ENCODE assay signal across 17 mouse cellular contexts in the genomic region with DNA sequence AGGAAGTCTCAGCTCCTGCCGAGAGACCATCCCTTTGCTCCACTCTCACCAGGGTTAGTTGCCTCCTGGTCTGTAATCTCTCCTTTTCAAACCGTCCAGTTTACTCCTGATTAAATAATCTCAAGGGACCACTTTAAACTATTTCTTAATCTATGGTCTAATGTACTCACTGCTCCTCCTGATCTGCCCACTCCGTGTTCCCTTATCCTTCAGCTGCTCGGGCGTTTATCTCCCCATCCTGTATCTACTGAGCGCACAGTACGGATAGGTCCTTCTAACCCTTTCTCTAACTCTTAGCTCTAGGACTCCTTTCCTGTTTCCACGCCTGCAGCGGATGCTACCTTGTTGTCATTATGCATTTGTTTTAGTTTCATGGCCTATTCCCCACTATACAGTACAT.
DNase-seq lines count a peak whose midpoint lies in the region; ATAC-seq lines count a peak whose summit lies in the region.
"Had no signal": no experiment of that assay in that cellular context is flagged by ENCODE, and none has a peak within 500 bp of the region (broad histone marks: within the 10 kb centered on the region; RNA-seq: fewer than 3 reads in every experiment).

No protein-coding gene starts in this region.

- peak; percentile 66; the same call in 1 of the 2 replicates for ATAC-seq in heart, embryonic 12.5 days (ENCODE audit: insufficient number of reproducible peaks, low FRiP score)
- ATAC-seq in liver, embryonic 12.5 days = peak; percentile 90
- ATAC-seq: forebrain, embryonic 13.5 days; midbrain, embryonic 13.5 days had no signal

- 40% methylated on average over 9 of the region's 9 CpGs for WGBS in heart, embryonic 12.5 days
- WGBS in liver, embryonic 12.5 days (ENCODE audit: insufficient replicate concordance) = 14% methylated on average over 9 of the region's 9 CpGs

- no peak overlapping the region for H3K9ac ChIP-seq in heart, embryonic 12.5 days
- H3K9ac ChIP-seq in liver, embryonic 12.5 days = peak overlapping the region; percentile 81
- H3K9ac ChIP-seq: embryonic facial prominence, embryonic 13.5 days; forebrain, embryonic 13.5 days; heart, embryonic 13.5 days; midbrain, embryonic 13.5 days had no signal

- no peak for DNase-seq in heart, postnatal 36 days
- peak; percentile 41 to 65 for DNase-seq in spleen, postnatal 36 days (ENCODE audit: low spot score in 2 of 2)
- no peak for DNase-seq in spleen, adult 12 weeks (ENCODE audit: low spot score)
- DNase-seq in kidney, adult 18-20 months = no peak
- no peak for DNase-seq in left cerebral cortex, adult 8-10 months (ENCODE audit: low spot score in 2 of 2)
- DNase-seq in kidney, adult 8-10 months = no peak
- DNase-seq: adrenal gland, adult 8-10 months; lung, adult 2 months; right cerebral cortex, postnatal 14 days; thymus, postnatal 4 days had no signal

- peaks cover 25% of the 10 kb centered on the region for H3K4me1 ChIP-seq in heart, embryonic 12.5 days (replicated peaks)
- peaks cover 99% of the 10 kb centered on the region for H3K4me1 ChIP-seq in liver, embryonic 12.5 days
- H3K4me1 ChIP-seq: midbrain, embryonic 13.5 days had no signal

- H3K4me3 ChIP-seq in heart, embryonic 12.5 days = no peak overlapping the region
- peak overlapping the region; percentile 27 for H3K4me3 ChIP-seq in liver, embryonic 12.5 days
- H3K4me3 ChIP-seq: embryonic facial prominence, embryonic 13.5 days; forebrain, embryonic 13.5 days; heart, embryonic 13.5 days; hindbrain, embryonic 10.5 days; midbrain, embryonic 13.5 days had no signal

- H3K27ac ChIP-seq in heart, embryonic 12.5 days (ENCODE audit: poor library complexity, severe bottlenecking) = no peak overlapping the region
- peak overlapping the region; percentile 98 for H3K27ac ChIP-seq in liver, embryonic 12.5 days
- H3K27ac ChIP-seq: embryonic facial prominence, embryonic 13.5 days; forebrain, embryonic 13.5 days; heart, embryonic 13.5 days; hindbrain, embryonic 10.5 days; midbrain, embryonic 13.5 days had no signal

- no peaks in the 10 kb centered on the region for H3K36me3 ChIP-seq in heart, embryonic 12.5 days
- H3K36me3 ChIP-seq in liver, embryonic 12.5 days = no peaks in the 10 kb centered on the region
- H3K36me3 ChIP-seq: embryonic facial prominence, embryonic 13.5 days; heart, embryonic 13.5 days; hindbrain, embryonic 10.5 days; midbrain, embryonic 13.5 days had no signal

- no peak overlapping the region; the same call in 1 of the 2 replicates for H3K4me2 ChIP-seq in heart, embryonic 12.5 days
- peak overlapping the region; percentile 73 for H3K4me2 ChIP-seq in liver, embryonic 12.5 days
- H3K4me2 ChIP-seq: embryonic facial prominence, embryonic 13.5 days; forebrain, embryonic 13.5 days; heart, embryonic 13.5 days; midbrain, embryonic 13.5 days had no signal

- no peaks in the 10 kb centered on the region for H3K9me3 ChIP-seq in heart, embryonic 12.5 days (replicated peaks)
- H3K9me3 ChIP-seq in liver, embryonic 12.5 days (replicated peaks) = no peaks in the 10 kb centered on the region
- H3K9me3 ChIP-seq: embryonic facial prominence, embryonic 13.5 days; forebrain, embryonic 13.5 days; heart, embryonic 13.5 days; hindbrain, embryonic 10.5 days; midbrain, embryonic 13.5 days had no signal

- intact Hi-C loops in heart, postnatal 36 days (cut with DNase I) = no loop called here

- H3K27me3 ChIP-seq in heart, embryonic 12.5 days (replicated peaks) = no peaks in the 10 kb centered on the region
- H3K27me3 ChIP-seq in liver, embryonic 12.5 days (replicated peaks) = no peaks in the 10 kb centered on the region
- H3K27me3 ChIP-seq: embryonic facial prominence, embryonic 13.5 days; forebrain, embryonic 13.5 days; heart, embryonic 13.5 days; midbrain, embryonic 13.5 days had no signal

Comparison
In these comparisons a context has a peak if more than half of its experiments do, and no peak if none do; other contexts are left out.
1. DNase-seq: peak in spleen, postnatal 36 days (2 of 2); none in heart, postnatal 36 days (0 of 2), spleen, adult 12 weeks (single experiment), kidney, adult 18-20 months (single experiment), left cerebral cortex, adult 8-10 months (0 of 2) and kidney, adult 8-10 months (0 of 2).